Mouse (Mus musculus) forebrain, embryonic 16.5 days (tissue): ENCODE data around the gene Phykpl. TPM values are rescaled to one million over a fixed set of nuclear protein-coding genes. Genes with fewer than 3 reads are reported as not detected.

Experiments
- ATAC-seq: fragments of 200-750 bp; cut with Nextera tagmentation; 2 replicates; pipeline ENCODE4 v1.8.0; 2017; ENCODE audit warnings: mild to moderate bottlenecking, moderate library complexity
- H3K27ac ChIP-seq: fragments of 300-500 bp; sonication (generic); 2 replicates; pipeline ENCODE4 v1.5.1; 2014; ENCODE audit warnings: low read length, control low read depth
- H3K27me3 ChIP-seq: fragments of 300-500 bp; sonication (generic); replicated peaks from 2 replicates; pipeline ENCODE4 v1.6.1; 2014; ENCODE audit warnings: low read length; ENCODE audit not compliant: control insufficient read depth, insufficient read depth
- H3K36me3 ChIP-seq: fragments of 300-500 bp; sonication (generic); 2 replicates; pipeline ENCODE4 v1.6.1; 2014; ENCODE audit not compliant: control insufficient read depth, insufficient read depth
- H3K4me1 ChIP-seq: fragments of 300-500 bp; sonication (generic); replicated peaks from 2 replicates; pipeline ENCODE4 v1.6.1; 2014; ENCODE audit warnings: low read length; ENCODE audit not compliant: control insufficient read depth, insufficient read depth
- H3K4me2 ChIP-seq: fragments of 300-500 bp; sonication (generic); 2 replicates; pipeline ENCODE4 v1.6.1; 2014; ENCODE audit warnings: mild to moderate bottlenecking, low read length, control low read depth
- H3K4me3 ChIP-seq: fragments of 300-500 bp; sonication (generic); replicated peaks from 2 replicates; pipeline ENCODE4 v1.5.1; 2014; ENCODE audit warnings: mild to moderate bottlenecking, low read length, control low read depth
- H3K9ac ChIP-seq: fragments of 300-500 bp; sonication (generic); replicated peaks from 2 replicates; pipeline ENCODE4 v1.6.1; 2014; ENCODE audit warnings: low read depth, low read length, control low read depth
- H3K9me3 ChIP-seq: fragments of 300-500 bp; sonication (generic); 2 replicates; pipeline ENCODE4 v1.6.1; 2016; ENCODE audit warnings: low read length; ENCODE audit not compliant: control insufficient read depth
- WGBS: fragments of 180-500 bp; shearing (Covaris S2); extraction: QIAGEN DNeasy Blood & Tissue Kit; methylation state at CpG from one replicate; pipeline ENCODE4 v1.1.7; 2014; 5-methylcytosine and 5-hydroxymethylcytosine counted together
- polyA plus RNA-seq: library from polyadenylated mRNA; unstranded; fragments of >200 nt; fragmentation: Nextera tagmentation; extraction: Ambion mirVana; gene quantifications from 2 replicates; pipeline ENCODE4 v1.2.1, GENCODE M21; 2015

The Phykpl gene
- polyA plus RNA-seq = 11.8 and 13.2 TPM in 2 replicates

- under 1% methylated on average over 59 of the region's 59 CpGs for WGBS
- Histone ChIP-seq H3K36me3 (peaks cover 11% of the 10 kb centered on the region; the same call in 1 of the 2 replicates), H3K27me3 (no peaks in the 10 kb centered on the region), H3K4me1 (peaks cover 14% of the 10 kb centered on the region), H3K4me3 (peak within 1 kb of the TSS; percentile 70), H3K27ac (peak within 1 kb of the TSS; percentile 96), H3K9me3 (no peaks in the 10 kb centered on the region), H3K9ac (peak within 1 kb of the TSS; percentile 80), H3K4me2 (peak within 1 kb of the TSS; percentile 88)
- ATAC-seq = peak; percentile 94
Observed at GRCm38 (mm10) chr11:51584431-51585248, at the start of gene Phykpl. TSS of gene Phykpl (plus strand) at chr11:51584757.

- Histone ChIP-seq H3K27me3 (no peaks in the 10 kb centered on the region; the same call in 1 of the 2 replicates), H3K4me1 (no peaks in the 10 kb centered on the region), H3K4me3 (no peak overlapping the region), H3K36me3 (no peaks in the 10 kb centered on the region), H3K9me3 (no peaks in the 10 kb centered on the region), H3K9ac (no peak overlapping the region), H3K27ac (no peak overlapping the region), H3K4me2 (no peak overlapping the region)
- no peak for ATAC-seq
- WGBS = 29% methylated on average over 7 of the region's 7 CpGs
Observed at GRCm38 (mm10) chr11:51538388-51538787, 46.2 kb upstream of the Phykpl start.

- H3K9ac ChIP-seq = no peak overlapping the region
- ATAC-seq = no peak; the same call in 1 of the 2 replicates
- no peaks in the 10 kb centered on the region for H3K36me3 ChIP-seq
- WGBS = 54% methylated on average over 13 of the region's 13 CpGs
- no peaks in the 10 kb centered on the region; the same call in 1 of the 2 replicates for H3K27me3 ChIP-seq
- H3K27ac ChIP-seq = no peak overlapping the region
- H3K4me1 ChIP-seq = no peaks in the 10 kb centered on the region
- H3K4me2 ChIP-seq = no peak overlapping the region
- no peaks in the 10 kb centered on the region for H3K9me3 ChIP-seq
- H3K4me3 ChIP-seq = no peak overlapping the region
Observed at GRCm38 (mm10) chr11:51538919-51539758, 45.4 kb upstream of the Phykpl start.

GRCm38 (mm10) chr11:51539759-51540282, 44.7 kb upstream of the Phykpl start:
- Histone ChIP-seq H3K4me1 (no peaks in the 10 kb centered on the region), H3K4me2 (no peak overlapping the region), H3K9me3 (no peaks in the 10 kb centered on the region), H3K4me3 (no peak overlapping the region), H3K9ac (no peak overlapping the region), H3K27me3 (no peaks in the 10 kb centered on the region; the same call in 1 of the 2 replicates), H3K36me3 (no peaks in the 10 kb centered on the region), H3K27ac (no peak overlapping the region)
- 13% methylated on average over 10 of the region's 10 CpGs for WGBS
- peak; percentile 88 for ATAC-seq

- Histone ChIP-seq H3K9me3 (no peaks in the 10 kb centered on the region), H3K9ac (no peak overlapping the region), H3K36me3 (no peaks in the 10 kb centered on the region), H3K4me1 (no peaks in the 10 kb centered on the region), H3K27me3 (no peaks in the 10 kb centered on the region), H3K4me2 (no peak overlapping the region), H3K4me3 (no peak overlapping the region), H3K27ac (no peak overlapping the region)
- ATAC-seq = no peak
- 63% methylated on average over 9 of the region's 9 CpGs for WGBS
Observed at GRCm38 (mm10) chr11:51542424-51542823, 42.1 kb upstream of the Phykpl start.

GRCm38 (mm10) chr11:51543487-51544050, 41.0 kb upstream of the Phykpl start:
- H3K27ac ChIP-seq = no peak overlapping the region
- 20% methylated on average over 7 of the region's 7 CpGs for WGBS

GRCm38 (mm10) chr11:51544413-51544812, 40.1 kb upstream of the Phykpl start:
- 69% methylated on average over 2 of the region's 2 CpGs for WGBS
- no peak overlapping the region for H3K9ac ChIP-seq
- H3K27ac ChIP-seq = no peak overlapping the region
- no peaks in the 10 kb centered on the region for H3K4me1 ChIP-seq
- no peak for ATAC-seq
- no peaks in the 10 kb centered on the region for H3K36me3 ChIP-seq
- H3K9me3 ChIP-seq = no peaks in the 10 kb centered on the region
- no peak overlapping the region for H3K4me2 ChIP-seq
- H3K4me3 ChIP-seq = no peak overlapping the region
- no peaks in the 10 kb centered on the region for H3K27me3 ChIP-seq

More at GRCm38 (mm10) chr11:51543487-51544050, 41.0 kb upstream of the Phykpl start:
- no peaks in the 10 kb centered on the region for H3K9me3 ChIP-seq
- no peak overlapping the region for H3K9ac ChIP-seq
- H3K4me1 ChIP-seq = no peaks in the 10 kb centered on the region
- no peaks in the 10 kb centered on the region for H3K27me3 ChIP-seq
- no peaks in the 10 kb centered on the region for H3K36me3 ChIP-seq
- no peak for ATAC-seq
- H3K4me2 ChIP-seq = no peak overlapping the region
- no peak overlapping the region for H3K4me3 ChIP-seq

- no peaks in the 10 kb centered on the region for H3K36me3 ChIP-seq
- WGBS = 77% methylated on average over 4 of the region's 4 CpGs
Observed at GRCm38 (mm10) chr11:51545811-51546210, 38.7 kb upstream of the Phykpl start.

GRCm38 (mm10) chr11:51551253-51551652, 33.3 kb upstream of the Phykpl start:
- 0 out of 2 replicates have a peak, but pooled peaks cover 3% of the 10 kb centered on the region for H3K4me1 ChIP-seq
- 55% methylated on average over 5 of the region's 5 CpGs for WGBS
- H3K4me2 ChIP-seq = no peak overlapping the region
- H3K4me3 ChIP-seq = no peak overlapping the region
- no peak overlapping the region for H3K9ac ChIP-seq
- H3K36me3 ChIP-seq = no peaks in the 10 kb centered on the region
- H3K27me3 ChIP-seq = no peaks in the 10 kb centered on the region
- no peak overlapping the region for H3K27ac ChIP-seq
- H3K9me3 ChIP-seq = no peaks in the 10 kb centered on the region
- no peak for ATAC-seq

More at GRCm38 (mm10) chr11:51545811-51546210, 38.7 kb upstream of the Phykpl start:
- no peaks in the 10 kb centered on the region for H3K4me1 ChIP-seq
- H3K9ac ChIP-seq = no peak overlapping the region
- H3K9me3 ChIP-seq = no peaks in the 10 kb centered on the region
- H3K4me3 ChIP-seq = no peak overlapping the region
- ATAC-seq = no peak
- H3K4me2 ChIP-seq = no peak overlapping the region
- H3K27me3 ChIP-seq = no peaks in the 10 kb centered on the region
- no peak overlapping the region for H3K27ac ChIP-seq
